Mouse (Mus musculus) cerebellum, adult (tissue): Measurements from ENCODE around the gene Csnk1d.
A peak's percentile ranks its signal among the peaks of the same experiment; 100 is the strongest.

Source experiments
- ATAC-seq: cut with Nextera tagmentation; 2 replicates; pipeline ENCODE4 v1.9.2; 2017; ENCODE audit warnings: mild to moderate bottlenecking, moderate library complexity, mixed read lengths; ENCODE audit not compliant: insufficient number of reproducible peaks, low FRiP score, low TSS enrichment

The Csnk1d gene

DNA sequence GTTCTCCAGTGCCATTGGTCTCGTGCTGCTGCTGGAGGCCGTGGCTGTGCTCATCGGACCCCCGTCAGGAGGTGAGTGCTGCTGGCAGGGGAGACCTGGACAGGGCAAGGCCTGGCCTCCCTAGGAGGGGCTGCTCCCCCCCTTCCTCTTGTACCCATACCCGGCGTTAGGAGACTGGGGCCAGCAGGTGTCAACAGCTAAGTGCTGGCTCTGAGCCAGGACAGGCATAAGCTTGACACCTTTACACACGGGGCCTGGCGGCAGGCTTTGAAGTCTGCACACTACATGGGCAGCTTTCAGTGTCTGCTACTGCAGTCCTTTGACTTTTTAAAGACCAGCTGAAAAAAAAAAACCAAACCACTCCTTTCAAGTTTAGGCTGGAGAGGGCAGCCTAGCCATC is 34.1 kb downstream of the Csnk1d start:
- no peak for ATAC-seq

GRCm38 (mm10) chr11:120955701-120956100 is 35.4 kb downstream of the Csnk1d start:
- no peak for ATAC-seq

GRCm38 (mm10) chr11:120954936-120955335 is 36.2 kb downstream of the Csnk1d start:
- ATAC-seq = no peak

DNA sequence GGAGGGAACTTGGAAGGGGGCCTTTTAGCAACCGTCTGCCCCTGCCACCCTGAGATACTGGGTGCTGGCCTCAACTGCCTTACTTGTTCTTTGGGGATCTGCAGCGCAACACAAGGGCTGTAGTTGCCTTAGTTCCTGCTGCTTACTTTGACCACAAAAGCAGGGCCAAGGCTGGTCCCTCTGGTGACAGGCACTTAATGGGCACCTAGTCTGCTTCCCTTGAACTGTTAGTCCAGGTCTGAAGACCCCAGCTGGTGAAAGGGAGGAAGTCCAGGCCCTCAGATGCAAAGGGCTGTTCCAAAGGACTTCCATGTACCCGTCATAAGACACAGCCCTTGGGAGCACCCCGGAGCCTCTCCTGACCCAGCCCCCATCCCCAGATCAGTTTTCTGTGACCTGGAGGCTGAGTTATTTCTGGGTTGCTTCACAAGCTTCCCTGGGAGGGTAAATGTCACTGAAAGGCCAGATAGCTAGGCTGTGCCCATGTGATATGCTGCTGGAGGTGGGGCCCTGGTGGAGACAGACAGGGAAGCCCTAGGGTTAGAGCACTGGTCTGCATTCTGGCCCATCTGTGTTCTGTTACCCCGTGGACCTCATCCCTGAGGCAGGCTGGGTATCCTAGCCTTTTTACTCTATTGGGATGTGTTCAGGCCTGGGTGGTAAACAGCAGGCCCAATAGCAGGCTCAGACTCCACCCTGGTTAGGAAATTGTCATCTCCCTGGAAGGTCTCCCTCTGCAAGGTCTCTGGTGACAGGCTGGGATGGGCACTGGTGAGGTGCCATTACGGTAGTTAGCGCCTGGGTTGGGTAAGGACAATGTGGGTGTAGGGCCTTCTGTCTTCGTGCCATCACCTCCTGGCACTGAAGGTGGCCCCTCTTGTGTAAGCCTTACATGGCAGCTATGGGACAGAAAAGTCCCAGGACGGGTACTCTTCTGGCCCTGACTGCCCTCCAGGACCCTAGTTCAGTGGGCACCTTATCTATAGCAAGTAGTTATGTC is 39.1 kb downstream of the Csnk1d start:
- ATAC-seq = no peak

GRCm38 (mm10) chr11:120951237-120951636 is 39.9 kb downstream of the Csnk1d start:
- no peak for ATAC-seq

DNA sequence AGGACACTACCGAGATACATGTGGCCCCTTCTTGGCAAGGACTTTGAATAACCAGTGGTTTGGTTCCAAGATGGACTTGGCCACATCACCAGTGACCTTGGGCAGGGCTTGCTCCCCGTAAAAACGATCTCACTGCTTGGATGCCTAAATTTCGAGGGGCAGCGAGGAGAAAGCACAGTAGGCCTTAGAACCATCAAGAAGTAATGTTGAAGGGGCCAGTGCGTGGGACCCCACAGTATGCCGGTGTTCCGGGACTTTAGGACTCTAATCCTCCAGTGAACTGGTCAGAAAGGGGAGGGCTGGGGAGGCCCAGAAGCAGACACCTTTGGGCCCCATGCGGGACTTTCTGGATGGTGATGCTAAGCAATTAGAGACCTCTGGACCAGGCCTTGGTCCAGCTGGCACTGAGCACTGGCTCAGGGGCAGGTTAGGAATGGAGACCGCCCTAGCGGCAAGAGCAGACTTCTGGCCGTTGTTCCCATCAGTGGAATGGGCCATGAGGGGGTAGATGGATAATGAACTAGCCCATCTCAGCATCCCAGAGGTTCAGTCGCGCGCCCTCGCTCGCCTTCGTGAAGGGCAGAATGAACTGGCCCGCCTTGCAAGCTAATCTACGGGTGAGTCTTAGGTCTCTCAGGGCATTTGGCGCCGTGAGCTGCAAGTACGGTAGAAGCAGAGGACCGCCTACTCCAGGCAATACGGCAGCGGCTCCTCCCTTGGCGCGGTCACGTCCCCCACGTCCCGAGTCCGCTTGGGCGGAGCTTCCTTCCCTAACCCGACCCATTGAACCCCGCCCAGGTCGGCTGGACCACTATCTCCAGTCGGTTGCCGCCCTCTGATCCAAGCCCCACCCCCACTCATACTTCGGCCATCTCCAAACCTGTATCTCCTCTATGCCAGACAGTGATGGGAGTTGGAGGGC is 40.6 kb downstream of the Csnk1d start:
- peak; percentile 77 for ATAC-seq

DNA sequence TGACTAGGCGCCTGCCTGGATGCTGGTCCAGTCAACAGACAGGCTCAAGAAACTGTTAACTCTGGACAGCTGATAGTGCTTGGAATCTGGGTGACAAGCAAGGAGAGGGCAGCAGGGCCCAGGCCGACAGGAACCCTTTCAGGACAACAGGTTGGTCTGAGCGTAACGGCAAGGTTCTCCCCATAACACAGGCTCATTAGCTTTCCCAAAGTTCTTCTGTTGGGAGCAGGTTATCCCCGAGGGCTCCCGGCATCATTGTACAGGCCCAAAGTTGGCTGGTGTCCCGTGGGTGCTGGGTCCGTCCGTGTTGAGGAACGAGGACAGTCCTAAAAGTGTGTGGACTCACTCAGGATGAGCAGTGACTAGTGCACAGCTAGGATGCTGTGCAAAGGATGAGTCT is 41.3 kb downstream of the Csnk1d start:
- ATAC-seq = no peak

DNA sequence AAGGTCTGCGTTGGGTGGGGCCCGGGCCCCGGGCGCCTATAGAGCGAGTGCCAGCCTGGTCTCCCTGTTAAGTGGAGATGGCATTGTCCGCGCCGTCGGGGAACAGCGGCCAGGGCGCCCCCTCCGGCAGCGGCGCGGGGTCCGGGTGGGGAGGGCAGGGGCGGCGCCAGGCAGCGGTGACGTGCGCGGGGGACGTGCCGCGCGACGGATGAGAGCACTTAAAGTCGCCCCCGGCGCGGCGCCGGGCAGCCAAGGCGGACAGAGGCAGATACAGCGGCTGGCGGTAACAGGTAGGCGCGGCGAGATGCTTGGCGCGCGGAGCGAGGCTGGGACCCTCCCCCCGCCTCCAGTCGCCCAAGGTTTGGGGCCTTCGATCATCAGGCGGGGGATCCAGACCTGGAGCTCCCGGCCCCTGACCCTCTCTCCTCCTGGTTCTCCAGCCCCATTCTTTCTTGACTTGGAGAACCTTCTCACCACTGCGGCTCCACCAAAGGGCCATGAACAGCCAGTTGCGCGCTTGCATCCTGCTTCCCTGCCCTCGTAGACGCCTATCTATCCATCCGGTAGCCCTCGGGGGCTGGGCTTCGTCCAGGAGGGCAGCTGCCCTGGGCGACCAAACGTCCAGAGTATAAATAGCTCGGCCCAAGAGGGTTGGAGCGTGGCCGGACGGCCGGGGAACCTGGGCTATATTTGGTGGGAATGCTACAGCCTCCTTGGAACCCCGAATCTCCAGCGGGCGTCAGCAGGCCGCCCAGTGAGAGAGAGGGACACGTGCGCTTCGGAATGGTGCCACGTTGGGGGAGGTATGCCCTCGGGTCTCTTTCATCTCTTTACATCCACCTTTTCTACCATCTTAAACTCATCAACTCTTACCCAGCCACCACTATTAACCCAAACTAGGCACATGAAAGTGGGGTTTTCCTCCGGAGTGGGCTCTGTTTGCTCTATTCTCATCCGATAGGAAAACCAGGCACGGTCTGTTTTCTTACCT is 42.0 kb downstream of the Csnk1d start:
- ATAC-seq = no peak

DNA sequence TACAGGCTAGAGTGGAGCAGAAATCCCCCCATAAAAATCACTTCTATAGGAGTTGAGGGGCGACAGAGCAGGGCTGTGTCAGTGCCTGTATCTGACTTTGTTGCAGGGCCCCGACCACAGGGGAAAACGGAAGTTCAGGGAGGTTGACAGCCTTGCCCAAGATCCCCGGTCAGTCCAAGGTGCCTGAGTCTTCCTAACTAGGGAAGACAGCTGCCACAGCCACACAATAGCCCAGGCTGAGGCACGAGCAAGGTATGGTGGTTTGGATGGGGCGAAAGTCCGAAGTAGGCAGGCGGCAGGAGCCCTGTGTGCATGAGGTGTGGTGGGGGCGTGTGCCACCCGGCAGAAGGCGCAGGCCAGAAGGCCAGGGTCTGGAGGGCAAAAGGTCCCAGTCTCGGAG is 42.8 kb downstream of the Csnk1d start, which contains the start of gene Slc16a3:
Gene Slc16a3, plus strand, starts transcription at position 153 of the 400 bp plus-strand sequence.
- no peak for ATAC-seq

DNA sequence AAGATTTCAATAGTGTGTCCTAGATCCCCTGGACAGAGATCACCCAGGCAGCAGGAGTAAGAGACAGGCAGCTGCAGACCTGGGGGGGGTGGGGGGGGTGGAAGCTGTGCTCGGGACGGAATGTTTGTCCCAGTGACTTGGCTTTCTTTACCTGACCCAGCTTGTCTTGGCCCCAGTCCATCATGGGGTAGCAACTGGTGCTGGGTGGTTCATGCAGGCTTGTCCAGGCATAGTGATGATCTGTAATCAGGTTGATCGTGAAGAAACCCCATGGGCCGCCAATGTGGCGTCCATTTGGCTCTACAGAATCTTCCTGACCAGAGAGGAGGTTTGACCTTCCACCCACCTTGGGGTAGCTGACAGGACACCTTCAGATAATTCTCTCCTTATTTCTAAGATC is 45.2 kb downstream of the Csnk1d start:
- ATAC-seq = no peak

GRCm38 (mm10) chr11:120945266-120945665 is 45.9 kb downstream of the Csnk1d start:
- ATAC-seq = no peak

GRCm38 (mm10) chr11:120940959-120941358 is 50.2 kb downstream of the Csnk1d start:
- ATAC-seq = no peak

- no peak for ATAC-seq
Measured at GRCm38 (mm10) chr11:120939712-120940341, 51.3 kb downstream of the Csnk1d start.

DNA sequence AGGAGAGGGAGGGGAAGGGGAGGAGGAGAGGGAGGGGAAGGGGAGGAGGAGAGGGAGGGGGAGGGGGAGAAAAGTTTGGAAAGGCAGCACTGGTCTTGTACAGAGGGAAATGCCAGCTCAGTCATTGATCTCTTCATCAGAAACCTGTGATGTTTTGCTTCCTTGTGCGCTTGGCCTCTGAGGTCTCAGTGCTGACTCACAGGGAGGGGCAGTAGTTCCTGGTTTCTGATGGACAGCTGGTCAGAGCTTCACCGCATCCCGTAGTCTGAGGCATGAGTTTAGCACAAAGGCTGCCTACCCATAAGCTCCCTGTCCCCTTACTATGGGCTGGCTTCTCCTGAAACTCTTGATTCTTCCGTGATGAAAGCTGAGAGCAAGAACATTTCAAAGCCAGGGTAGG is 52.3 kb downstream of the Csnk1d start:
- ATAC-seq = no peak

DNA sequence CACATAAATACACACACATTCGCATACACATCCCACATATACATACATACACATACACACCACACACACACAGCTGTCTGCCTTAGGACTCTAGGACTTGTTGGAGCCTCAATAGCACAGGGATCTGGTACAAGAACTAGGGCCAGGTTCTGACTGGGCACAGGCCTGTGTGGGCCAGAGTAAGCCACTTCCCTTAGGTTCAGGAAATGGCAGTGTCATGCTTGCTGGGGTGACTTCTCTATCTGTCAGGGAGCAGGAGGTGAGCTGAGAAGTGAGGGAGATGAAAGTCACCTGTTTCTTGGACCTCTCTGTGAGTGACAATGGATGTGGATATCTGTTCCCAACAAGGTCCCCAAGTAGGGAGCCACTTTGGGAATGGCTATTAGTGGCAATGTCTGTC is 53.2 kb downstream of the Csnk1d start:
- ATAC-seq = no peak

GRCm38 (mm10) chr11:120932564-120933398 is 58.3 kb downstream of the Csnk1d start, which contains the start of gene Ccdc57:
Gene Ccdc57 (minus strand): TSS chr11:120932872.
- peak; percentile 82 for ATAC-seq

GRCm38 (mm10) chr11:120931479-120931878 is 59.7 kb downstream of the Csnk1d start:
- no peak for ATAC-seq

DNA sequence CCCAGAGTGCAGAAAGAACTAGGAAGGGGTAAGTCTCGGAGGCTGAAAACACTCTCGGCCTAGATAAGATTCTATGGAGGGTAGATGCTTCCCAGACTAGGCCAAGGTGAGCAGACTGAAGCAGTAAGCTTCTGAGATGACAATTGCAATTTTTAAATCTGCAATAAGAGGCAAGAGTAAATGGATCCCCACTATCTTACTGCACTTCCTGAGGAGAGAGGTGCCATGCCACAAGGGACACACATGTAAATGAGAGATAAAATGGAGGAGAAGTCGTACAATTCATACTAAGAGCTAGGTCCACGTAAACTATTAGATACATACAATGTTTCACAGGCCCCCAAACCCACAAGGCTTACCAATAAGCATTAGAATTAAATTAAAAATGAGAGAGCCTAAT is 62.7 kb downstream of the Csnk1d start:
- ATAC-seq = no peak
